Mouse (Mus musculus): ENCODE data around the gene Txndc8. TPM values are rescaled to one million over a fixed set of nuclear protein-coding genes. Genes with fewer than 3 reads are reported as not detected.

The Txndc8 gene
- polyA plus RNA-seq, 1 experiment from 2014 or later: not detected

GRCm38 (mm10) chr4:57954991-57955390 lies 53.9 kb downstream of the Txndc8 start:
- peak overlapping the region; percentile 93; the same call in 1 of the 2 replicates for H3K27ac ChIP-seq
- H3K4me1 ChIP-seq: peaks cover 33% of the 10 kb centered on the region
- peak overlapping the region; percentile 84 for H3K4me3 ChIP-seq
- peak overlapping the region; percentile 77 for H3K4me2 ChIP-seq (replicated peaks)
- H3K36me3 ChIP-seq: peaks cover 27% of the 10 kb centered on the region
- no peak for ATAC-seq (ENCODE audit: low FRiP score, low read depth)
- H3K27me3 ChIP-seq: no peaks in the 10 kb centered on the region
- 73% methylated on average over 8 of the region's 8 CpGs for WGBS
- 0 out of 2 replicates have a peak, but pooled peaks cover 13% of the 10 kb centered on the region for H3K9me3 ChIP-seq
- H3K9ac ChIP-seq: peak overlapping the region; percentile 87; the same call in 1 of the 2 replicates

GRCm38 (mm10) chr4:57954580-57954979 lies 54.3 kb downstream of the Txndc8 start:
- WGBS: 79% methylated on average over 6 of the region's 6 CpGs
- Histone ChIP-seq H3K9me3 (0 out of 2 replicates have a peak, but pooled peaks cover 13% of the 10 kb centered on the region), H3K27ac (no peak overlapping the region), H3K4me2 (replicated peaks) (peak overlapping the region; percentile 77), H3K4me1 (peaks cover 33% of the 10 kb centered on the region), H3K9ac (no peak overlapping the region), H3K4me3 (peak overlapping the region; percentile 84), H3K36me3 (peaks cover 31% of the 10 kb centered on the region), H3K27me3 (no peaks in the 10 kb centered on the region)
- no peak for ATAC-seq (ENCODE audit: low FRiP score, low read depth)

GRCm38 (mm10) chr4:57953796-57954195 lies 55.1 kb downstream of the Txndc8 start:
- no peak for ATAC-seq (ENCODE audit: low FRiP score, low read depth)
- no peak overlapping the region for H3K4me3 ChIP-seq
- no peak overlapping the region for H3K27ac ChIP-seq
- peaks cover 33% of the 10 kb centered on the region for H3K4me1 ChIP-seq
- H3K4me2 ChIP-seq (replicated peaks): peak overlapping the region; percentile 77
- H3K9me3 ChIP-seq: 0 out of 2 replicates have a peak, but pooled peaks cover 13% of the 10 kb centered on the region
- H3K27me3 ChIP-seq: no peaks in the 10 kb centered on the region
- peaks cover 39% of the 10 kb centered on the region for H3K36me3 ChIP-seq
- no peak overlapping the region for H3K9ac ChIP-seq
- 91% methylated on average over 7 of the region's 7 CpGs for WGBS

GRCm38 (mm10) chr4:57952891-57953290 lies 56.0 kb downstream of the Txndc8 start:
- no peak overlapping the region for H3K9ac ChIP-seq

GRCm38 (mm10) chr4:57952416-57952815 lies 56.5 kb downstream of the Txndc8 start:
- no peak for ATAC-seq (ENCODE audit: low FRiP score, low read depth)
- 98% methylated on average over 3 of the region's 3 CpGs for WGBS

More at GRCm38 (mm10) chr4:57952891-57953290, 56.0 kb downstream of the Txndc8 start:
- Histone ChIP-seq H3K9me3 (0 out of 2 replicates have a peak, but pooled peaks cover 13% of the 10 kb centered on the region), H3K4me1 (peaks cover 29% of the 10 kb centered on the region), H3K27me3 (no peaks in the 10 kb centered on the region), H3K36me3 (peaks cover 48% of the 10 kb centered on the region), H3K27ac (no peak overlapping the region), H3K4me3 (no peak overlapping the region), H3K4me2 (replicated peaks) (no peak overlapping the region)
- WGBS: 78% methylated on average over 1 of the region's 1 CpGs
- no peak for ATAC-seq (ENCODE audit: low FRiP score, low read depth)

GRCm38 (mm10) chr4:57949866-57950265 lies 59.1 kb downstream of the Txndc8 start:
- Histone ChIP-seq H3K9me3 (0 out of 2 replicates have a peak, but pooled peaks cover 13% of the 10 kb centered on the region), H3K9ac (no peak overlapping the region), H3K36me3 (peaks cover 76% of the 10 kb centered on the region), H3K27me3 (no peaks in the 10 kb centered on the region), H3K27ac (no peak overlapping the region), H3K4me2 (replicated peaks) (no peak overlapping the region), H3K4me1 (peaks cover 14% of the 10 kb centered on the region), H3K4me3 (no peak overlapping the region)
- ATAC-seq (ENCODE audit: low FRiP score, low read depth): no peak
- WGBS: 95% methylated on average over 6 of the region's 6 CpGs

More at GRCm38 (mm10) chr4:57952416-57952815, 56.5 kb downstream of the Txndc8 start:
- H3K4me1 ChIP-seq: peaks cover 24% of the 10 kb centered on the region
- no peak overlapping the region for H3K9ac ChIP-seq
- H3K36me3 ChIP-seq: peaks cover 53% of the 10 kb centered on the region
- H3K27ac ChIP-seq: no peak overlapping the region
- no peak overlapping the region for H3K4me3 ChIP-seq
- no peaks in the 10 kb centered on the region for H3K27me3 ChIP-seq
- no peak overlapping the region for H3K4me2 ChIP-seq (replicated peaks)
- H3K9me3 ChIP-seq: 0 out of 2 replicates have a peak, but pooled peaks cover 13% of the 10 kb centered on the region

GRCm38 (mm10) chr4:57947476-57947875 lies 61.4 kb downstream of the Txndc8 start:
- no peaks in the 10 kb centered on the region for H3K4me1 ChIP-seq
- H3K27me3 ChIP-seq: no peaks in the 10 kb centered on the region
- no peak overlapping the region for H3K4me3 ChIP-seq
- 90% methylated on average over 4 of the region's 4 CpGs for WGBS
- no peak overlapping the region for H3K27ac ChIP-seq
- H3K9ac ChIP-seq: no peak overlapping the region
- 0 out of 2 replicates have a peak, but pooled peaks cover 13% of the 10 kb centered on the region for H3K9me3 ChIP-seq
- ATAC-seq (ENCODE audit: low FRiP score, low read depth): no peak
- H3K36me3 ChIP-seq: peaks cover 97% of the 10 kb centered on the region
- H3K4me2 ChIP-seq (replicated peaks): no peak overlapping the region

GRCm38 (mm10) chr4:57947036-57947435 lies 61.9 kb downstream of the Txndc8 start:
- WGBS: 69% methylated on average over 10 of the region's 10 CpGs
- H3K9me3 ChIP-seq: 0 out of 2 replicates have a peak, but pooled peaks cover 12% of the 10 kb centered on the region
- H3K9ac ChIP-seq: no peak overlapping the region
- H3K36me3 ChIP-seq: peaks cover 97% of the 10 kb centered on the region
- ATAC-seq (ENCODE audit: low FRiP score, low read depth): no peak
- no peak overlapping the region for H3K4me3 ChIP-seq
- no peaks in the 10 kb centered on the region for H3K4me1 ChIP-seq
- no peaks in the 10 kb centered on the region for H3K27me3 ChIP-seq
- H3K27ac ChIP-seq: no peak overlapping the region
- no peak overlapping the region for H3K4me2 ChIP-seq (replicated peaks)

GRCm38 (mm10) chr4:57942892-57943291 lies 66.0 kb downstream of the Txndc8 start:
- 90% methylated on average over 2 of the region's 2 CpGs for WGBS
- no peak for ATAC-seq (ENCODE audit: low FRiP score, low read depth)
- H3K9me3 ChIP-seq: no peaks in the 10 kb centered on the region
- no peak overlapping the region for H3K27ac ChIP-seq
- H3K4me3 ChIP-seq: no peak overlapping the region
- H3K9ac ChIP-seq: no peak overlapping the region
- H3K27me3 ChIP-seq: no peaks in the 10 kb centered on the region
- peaks cover 59% of the 10 kb centered on the region for H3K36me3 ChIP-seq
- H3K4me2 ChIP-seq (replicated peaks): no peak overlapping the region
- no peaks in the 10 kb centered on the region for H3K4me1 ChIP-seq

GRCm38 (mm10) chr4:57940631-57941030 lies 68.3 kb downstream of the Txndc8 start:
- Histone ChIP-seq H3K4me2 (replicated peaks) (no peak overlapping the region), H3K27ac (no peak overlapping the region), H3K4me3 (no peak overlapping the region), H3K27me3 (no peaks in the 10 kb centered on the region), H3K4me1 (no peaks in the 10 kb centered on the region), H3K9me3 (no peaks in the 10 kb centered on the region), H3K9ac (no peak overlapping the region), H3K36me3 (peaks cover 39% of the 10 kb centered on the region)
- whole genome bisulfite sequencing: 85% methylated on average over 4 of the region's 4 CpGs
- ATAC-seq (ENCODE audit: low FRiP score, low read depth): no peak

- whole genome bisulfite sequencing: 79% methylated on average over 6 of the region's 6 CpGs
- Histone ChIP-seq H3K27ac (no peak overlapping the region), H3K9ac (no peak overlapping the region), H3K4me3 (no peak overlapping the region), H3K4me2 (replicated peaks) (no peak overlapping the region), H3K27me3 (no peaks in the 10 kb centered on the region), H3K36me3 (peaks cover 6% of the 10 kb centered on the region; the same call in 1 of the 2 replicates), H3K9me3 (peaks cover 1% of the 10 kb centered on the region; the same call in 1 of the 2 replicates), H3K4me1 (no peaks in the 10 kb centered on the region)
- ATAC-seq (ENCODE audit: low FRiP score, low read depth): no peak
These were observed 71.6 kb downstream of the Txndc8 start for GRCm38 (mm10) chr4:57937292-57937691.

- WGBS: 79% methylated on average over 5 of the region's 5 CpGs
- Histone ChIP-seq H3K4me2 (replicated peaks) (no peak overlapping the region), H3K4me3 (no peak overlapping the region), H3K36me3 (no peaks in the 10 kb centered on the region), H3K27me3 (no peaks in the 10 kb centered on the region), H3K9ac (no peak overlapping the region), H3K27ac (no peak overlapping the region), H3K4me1 (no peaks in the 10 kb centered on the region), H3K9me3 (peaks cover 4% of the 10 kb centered on the region; the same call in 1 of the 2 replicates)
- no peak for ATAC-seq (ENCODE audit: low FRiP score, low read depth)
These were observed 74.7 kb downstream of the Txndc8 start for GRCm38 (mm10) chr4:57934181-57934580.

Data from limb, embryonic 13.5 days (tissue).